Mouse (Mus musculus) bone marrow macrophage, adult 2 months (primary cell): Measurements from ENCODE around the gene Prpsap1.

Experiments used
- CTCF ChIP-seq: IDR thresholded peaks from 2 replicates; pipeline ENCODE4 v1.5.1; 2012; ENCODE audit warnings: low read depth, mild to moderate bottlenecking, low read length, moderate library complexity
- POLR2A ChIP-seq: IDR thresholded peaks from 2 replicates; pipeline ENCODE4 v1.6.1; 2012; ENCODE audit warnings: mild to moderate bottlenecking, low read depth, low read length, borderline replicate concordance

DNA sequence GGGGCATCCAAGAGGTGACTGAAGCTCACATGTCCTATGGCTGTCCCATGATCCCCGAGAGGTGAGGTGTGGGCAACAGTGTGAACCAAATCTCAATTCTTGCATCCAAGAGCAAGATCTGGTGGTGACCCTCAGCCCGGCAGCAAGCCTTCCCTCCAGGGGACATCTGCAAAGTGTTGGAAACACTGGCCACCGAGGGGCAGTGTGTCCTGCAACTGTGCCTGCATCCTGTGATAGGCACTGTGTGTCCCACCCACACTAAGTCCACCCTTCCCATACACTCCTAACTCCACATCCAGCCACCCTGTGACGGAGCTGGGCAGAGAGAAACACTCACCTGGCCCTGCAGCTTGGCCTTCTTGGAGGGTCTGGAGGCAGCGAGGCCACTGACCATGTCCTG, 46.2 kb downstream of the Prpsap1 start:
- TF ChIP-seq POLR2A = no peak
- TF ChIP-seq CTCF = no peak
